ENCODE assay signal across 14 mouse cellular contexts in the genomic region with DNA sequence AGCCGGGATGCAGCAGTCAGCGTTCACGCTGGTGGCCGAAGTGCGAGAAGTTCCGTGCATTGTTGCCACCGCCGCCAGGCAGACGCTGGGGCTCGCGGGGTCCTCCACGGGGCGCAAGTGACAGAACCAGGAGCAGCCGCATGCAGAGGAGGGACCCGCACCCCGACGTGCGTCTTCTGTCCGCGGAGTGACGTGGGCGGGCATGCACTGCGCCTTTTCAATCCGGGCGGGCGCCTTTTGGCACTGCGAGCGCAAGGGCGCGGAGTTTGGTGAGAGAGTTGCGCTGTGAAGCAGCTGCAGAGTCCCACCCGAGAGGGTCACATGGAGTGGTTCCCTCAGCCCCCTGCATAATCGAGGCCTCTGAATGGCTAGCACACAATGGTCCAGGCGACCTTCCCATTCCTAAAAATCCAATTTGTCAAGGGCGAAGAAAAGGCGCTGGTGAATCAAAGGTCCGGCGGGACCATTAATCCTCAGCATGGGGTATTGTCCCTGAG. TPM values are rescaled to one million over a fixed set of nuclear protein-coding genes. Genes with fewer than 3 reads are reported as not detected.
A peak's percentile ranks its signal among the peaks of the same experiment; 100 is the strongest.
DNase-seq lines count a peak whose midpoint lies in the region; ATAC-seq and TF ChIP-seq lines count a peak whose summit lies in the region.
"Had no signal": no experiment of that assay in that cellular context is flagged by ENCODE, and none has a peak within 500 bp of the region (broad histone marks: within the 10 kb centered on the region; RNA-seq: fewer than 3 reads in every experiment).

A gene (minus strand): TSS at position 369 of the 497 bp plus-strand sequence.

- H3K4me1 ChIP-seq in stomach, embryonic 15.5 days = peaks cover 8% of the 10 kb centered on the region
- no peaks in the 10 kb centered on the region for H3K4me1 ChIP-seq in stomach, postnatal 0 days (replicated peaks; ENCODE audit: control insufficient read depth, insufficient read depth)
- peaks cover 16% of the 10 kb centered on the region for H3K4me1 ChIP-seq in hindbrain, embryonic 10.5 days (replicated peaks)
- H3K4me1 ChIP-seq in midbrain, embryonic 12.5 days = peaks cover 37% of the 10 kb centered on the region

- no peaks in the 10 kb centered on the region for H3K36me3 ChIP-seq in stomach, embryonic 15.5 days
- H3K36me3 ChIP-seq in stomach, postnatal 0 days (ENCODE audit: control insufficient read depth, insufficient read depth, low read length) = no peaks in the 10 kb centered on the region
- H3K36me3 ChIP-seq in hindbrain, embryonic 10.5 days = no peaks in the 10 kb centered on the region
- H3K36me3 ChIP-seq in midbrain, embryonic 12.5 days = no peaks in the 10 kb centered on the region
- H3K36me3 ChIP-seq: limb, embryonic 13.5 days had no signal

- DNase-seq in stomach, postnatal 0 days (ENCODE audit: low spot score) = no peak
- peak; percentile 80 for DNase-seq in hindbrain, embryonic 10.5 days (ENCODE audit: low spot score)
- DNase-seq in MN1 (ENCODE audit: low spot score) = no peak
- DNase-seq in urinary bladder, adult 2 months (ENCODE audit: low spot score) = no peak
- DNase-seq in urinary bladder, postnatal 4 days (ENCODE audit: low spot score in 2 of 2) = no peak
- no peak for DNase-seq in Muller cell, postnatal 12 days (ENCODE audit: inconsistent ontology term)
- DNase-seq: gastrocnemius, postnatal 10 days; heart, postnatal 14 days; kidney, postnatal 10 days; lung, postnatal 36 days had no signal

- 0 out of 2 replicates have a peak, but pooled peaks have one; percentile 35 for ATAC-seq in stomach, embryonic 15.5 days (ENCODE audit: insufficient read depth, low FRiP score, low read depth)
- no peak for ATAC-seq in stomach, postnatal 0 days (ENCODE audit: low FRiP score, low TSS enrichment)
- ATAC-seq in midbrain, embryonic 12.5 days (ENCODE audit: low FRiP score, low read depth) = peak; percentile 72

- no peaks in the 10 kb centered on the region for H3K9me3 ChIP-seq in stomach, embryonic 15.5 days
- H3K9me3 ChIP-seq in stomach, postnatal 0 days (ENCODE audit: control insufficient read depth, low read length) = no peaks in the 10 kb centered on the region
- no peaks in the 10 kb centered on the region for H3K9me3 ChIP-seq in hindbrain, embryonic 10.5 days
- H3K9me3 ChIP-seq in midbrain, embryonic 12.5 days = no peaks in the 10 kb centered on the region
- H3K9me3 ChIP-seq: limb, embryonic 13.5 days had no signal

- no peak within 1 kb of the TSS for H3K27ac ChIP-seq in stomach, embryonic 15.5 days
- H3K27ac ChIP-seq in stomach, postnatal 0 days (replicated peaks) = no peak within 1 kb of the TSS
- H3K27ac ChIP-seq in hindbrain, embryonic 10.5 days = peak within 1 kb of the TSS; percentile 74
- H3K27ac ChIP-seq in midbrain, embryonic 12.5 days (replicated peaks) = no peak within 1 kb of the TSS
- H3K27ac ChIP-seq: limb, embryonic 13.5 days had no signal

- no peak within 1 kb of the TSS for H3K4me2 ChIP-seq in stomach, embryonic 15.5 days
- H3K4me2 ChIP-seq in stomach, postnatal 0 days (replicated peaks; ENCODE audit: low read depth) = no peak within 1 kb of the TSS
- peak within 1 kb of the TSS; percentile 42 for H3K4me2 ChIP-seq in midbrain, embryonic 12.5 days (replicated peaks)
- H3K4me2 ChIP-seq: limb, embryonic 13.5 days had no signal

- no peak within 1 kb of the TSS for H3K4me3 ChIP-seq in stomach, embryonic 15.5 days (replicated peaks)
- no peak within 1 kb of the TSS for H3K4me3 ChIP-seq in stomach, postnatal 0 days (ENCODE audit: low read depth, low read length)
- peak within 1 kb of the TSS; percentile 47 for H3K4me3 ChIP-seq in hindbrain, embryonic 10.5 days
- H3K4me3 ChIP-seq in midbrain, embryonic 12.5 days = peak within 1 kb of the TSS; percentile 19
- H3K4me3 ChIP-seq: limb, embryonic 13.5 days had no signal

- no peak within 1 kb of the TSS for H3K9ac ChIP-seq in stomach, embryonic 15.5 days
- H3K9ac ChIP-seq in stomach, postnatal 0 days (ENCODE audit: low read length) = no peak within 1 kb of the TSS
- H3K9ac ChIP-seq in midbrain, embryonic 12.5 days (replicated peaks) = no peak within 1 kb of the TSS
- H3K9ac ChIP-seq: limb, embryonic 13.5 days had no signal

- 1% methylated on average over 38 of the region's 38 CpGs for WGBS in stomach, embryonic 15.5 days
- WGBS in stomach, postnatal 0 days = under 1% methylated on average over 38 of the region's 38 CpGs
- under 1% methylated on average over 38 of the region's 38 CpGs for WGBS in hindbrain, embryonic 10.5 days
- WGBS in midbrain, embryonic 12.5 days = under 1% methylated on average over 38 of the region's 38 CpGs

- TF ChIP-seq CTCF in stomach, postnatal 0 days (IDR thresholded peaks at IDR 0.05; ENCODE audit: low read depth) = no peak

- H3K27me3 ChIP-seq in stomach, embryonic 15.5 days (replicated peaks) = peaks cover 86% of the 10 kb centered on the region
- peaks cover 44% of the 10 kb centered on the region for H3K27me3 ChIP-seq in stomach, postnatal 0 days (ENCODE audit: control insufficient read depth, insufficient read depth, low read length)
- H3K27me3 ChIP-seq in hindbrain, embryonic 10.5 days (ENCODE audit: insufficient read depth, poor library complexity, severe bottlenecking) = peaks cover 99% of the 10 kb centered on the region
- peaks cover 97% of the 10 kb centered on the region for H3K27me3 ChIP-seq in midbrain, embryonic 12.5 days

- TF ChIP-seq EP300 in stomach, postnatal 0 days (optimal IDR thresholded peaks at IDR 0.05) = no peak

RNA-seq across cellular contexts. Expression of the gene that starts here (rescaled TPM):
- polyA plus RNA-seq in stomach, embryonic 15.5 days (2015; fragmentation: Nextera tagmentation; extraction: Ambion mirVana) = not detected in 2 replicates
- not detected in 2 replicates for polyA plus RNA-seq in stomach, postnatal 0 days (2015; fragmentation: Nextera tagmentation; extraction: Ambion mirVana)
- 1.3 and 5.6 TPM in 2 replicates for polyA plus RNA-seq in hindbrain, embryonic 10.5 days (2016; fragmentation: Nextera tagmentation; extraction: Ambion mirVana)
- polyA plus RNA-seq in midbrain, embryonic 12.5 days (2016; fragmentation: Nextera tagmentation; extraction: Ambion mirVana) = 0.17 and 1.4 TPM in 2 replicates
- not detected in 2 replicates for polyA plus RNA-seq in urinary bladder, adult 2 months (2012; rRNA removed)
- polyA plus RNA-seq: embryonic facial prominence, embryonic 14.5 days; limb, embryonic 13.5 days had no signal

Comparison
In these comparisons a context has a peak if more than half of its experiments do, and no peak if none do; other contexts are left out.
1. Peak in ATAC-seq in stomach, embryonic 15.5 days; RNA of the gene not detected or under 1 TPM.
2. H3K4me3 ChIP-seq: peak in hindbrain, embryonic 10.5 days (single experiment) and midbrain, embryonic 12.5 days (single experiment); none in stomach, embryonic 15.5 days (single experiment) and stomach, postnatal 0 days (single experiment).